Mouse (Mus musculus) liver, postnatal 0 days (tissue): ENCODE data around the gene Fam92b.

Experiments used
- CTCF ChIP-seq: sonication (generic); IDR thresholded peaks from 2 replicates; pipeline ENCODE4 v1.5.1; 2016; ENCODE audit warnings: antibody characterized with exemption, low read depth
- EP300 ChIP-seq: IDR thresholded peaks from 2 replicates; pipeline ENCODE4 v1.6.1; 2016; ENCODE audit warnings: antibody characterized with exemption, low read depth, mild to moderate bottlenecking

DNA sequence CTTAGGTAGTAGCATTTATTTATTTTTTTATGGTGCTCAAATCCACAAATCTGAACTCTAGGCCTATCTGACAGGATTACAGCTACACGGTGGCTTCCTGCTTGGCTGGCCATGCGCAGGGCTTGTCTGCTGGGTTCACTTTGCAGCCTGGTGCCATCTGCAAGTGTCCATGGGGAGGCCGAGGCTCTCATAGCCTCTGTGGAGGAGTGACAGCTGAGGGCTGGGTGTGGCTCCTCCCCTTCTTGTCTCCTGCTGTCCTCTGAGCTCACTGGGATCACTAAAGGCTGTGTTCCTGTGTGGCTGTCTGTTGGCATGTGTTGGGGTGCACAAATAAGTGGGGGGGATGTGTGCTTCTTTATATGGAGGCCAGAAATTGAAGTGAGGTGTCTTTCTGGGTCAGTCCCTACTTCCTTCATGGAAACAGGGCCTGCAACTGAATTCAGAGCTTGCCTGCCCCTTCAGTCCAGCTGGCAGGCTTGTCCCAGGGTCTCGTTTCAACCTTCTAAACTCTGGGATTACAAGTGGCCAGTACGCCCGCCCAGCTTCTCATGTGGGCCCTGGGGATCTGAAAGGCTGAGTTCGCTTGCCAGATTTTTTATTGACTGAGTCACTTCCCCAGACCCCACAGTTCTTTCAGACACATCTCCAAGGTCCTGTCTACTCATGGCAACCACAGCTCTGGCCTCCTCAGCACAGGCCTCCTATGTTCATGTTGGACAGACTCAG is 38.3 kb upstream of the Fam92b start:
- TF ChIP-seq CTCF: no peak
- TF ChIP-seq EP300: no peak
